Mouse (Mus musculus): ENCODE data around the gene Aqp9. TPM values are rescaled to one million over a fixed set of nuclear protein-coding genes. Genes with fewer than 3 reads are reported as not detected.
"Not testable (repeated sequence)": the region's sequence is repeated elsewhere in the genome, so short reads cannot be mapped to it uniquely, and the experiment has no call there.

Aqp9 gene
- polyA plus RNA-seq, 1 experiment from 2014 or later, result 13.6 TPM

DNA sequence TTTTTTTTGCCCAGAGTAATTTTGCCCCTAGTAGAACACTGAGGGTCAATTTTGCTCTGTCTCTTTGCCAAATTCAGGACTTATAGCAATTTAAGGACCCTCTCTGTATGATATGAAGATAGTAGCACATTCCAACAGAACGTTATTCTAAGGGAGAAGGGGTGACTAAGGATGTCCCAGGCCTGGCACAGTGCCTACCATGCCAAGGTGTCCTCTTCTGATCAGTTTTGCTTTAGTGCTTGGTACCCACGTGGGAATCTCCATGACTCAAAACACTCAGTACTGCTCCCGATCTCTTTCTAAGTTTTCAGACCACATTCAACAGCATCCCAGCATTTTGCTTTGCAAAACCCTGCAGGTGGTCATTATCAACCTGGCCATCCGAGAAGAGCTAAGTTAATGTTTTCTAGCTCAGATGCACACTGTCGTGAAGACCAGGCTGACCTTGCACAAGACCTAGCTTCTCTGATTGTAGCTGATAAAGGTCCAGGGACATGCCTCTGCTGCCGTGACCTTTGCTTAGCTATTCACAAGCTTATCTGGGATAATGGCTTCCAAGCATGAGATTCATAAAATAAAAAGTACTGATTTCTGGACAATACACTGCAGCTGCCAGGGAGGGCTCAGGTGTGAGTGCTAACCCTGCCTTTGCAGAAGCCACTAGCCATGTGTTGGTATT is 31.1 kb downstream of the Aqp9 start:
- Histone ChIP-seq H3K4me1 (replicated peaks; ENCODE audit: control insufficient read depth, insufficient read depth, low read length) (no peaks in the 10 kb centered on the region; the same call in 1 of the 2 replicates), H3K27me3 (replicated peaks; ENCODE audit: control insufficient read depth, insufficient read depth, low read length) (no peaks in the 10 kb centered on the region), H3K4me3 (ENCODE audit: low read depth, low read length) (no peak overlapping the region), H3K9me3 (ENCODE audit: control insufficient read depth, low read length) (no peaks in the 10 kb centered on the region), H3K4me2 (no peak overlapping the region), H3K36me3 (ENCODE audit: control insufficient read depth, insufficient read depth, low read length) (no peaks in the 10 kb centered on the region), H3K27ac (ENCODE audit: low read depth, low read length) (no peak overlapping the region), H3K9ac (ENCODE audit: low read depth, low read length) (no peak overlapping the region)
- ATAC-seq (replicated peaks; ENCODE audit: low FRiP score), result no peak
- 64% methylated on average over 6 of the region's 6 CpGs for WGBS
- DNase-seq (ENCODE audit: low spot score), result no peak

DNA sequence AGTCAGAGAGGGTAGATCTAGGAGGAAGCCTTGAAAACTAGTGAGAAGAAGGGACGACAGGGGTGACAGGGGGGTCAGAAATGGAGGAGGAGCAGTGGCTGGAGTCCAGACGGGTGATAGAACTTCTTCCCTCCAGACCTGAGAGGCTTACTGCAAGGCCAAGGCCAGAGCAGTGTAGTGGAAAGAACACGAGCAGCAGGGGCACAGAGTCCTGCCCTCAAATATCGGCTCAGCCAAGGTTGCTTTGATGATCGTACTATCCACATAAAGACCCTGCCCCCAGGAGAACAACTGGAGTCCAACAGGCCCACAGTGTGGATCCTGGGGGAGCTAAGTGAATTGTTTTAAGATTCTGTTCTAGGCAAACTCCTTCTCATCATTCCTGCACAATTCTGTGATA is 33.4 kb downstream of the Aqp9 start:
- no peak for ATAC-seq (replicated peaks; ENCODE audit: low FRiP score)
- H3K9me3 ChIP-seq (ENCODE audit: control insufficient read depth, low read length), result no peaks in the 10 kb centered on the region
- H3K4me2 ChIP-seq, result no peak overlapping the region
- H3K27ac ChIP-seq (ENCODE audit: low read depth, low read length), result no peak overlapping the region
- no peaks in the 10 kb centered on the region for H3K4me1 ChIP-seq (replicated peaks; ENCODE audit: control insufficient read depth, insufficient read depth, low read length)
- WGBS, result 71% methylated on average over 5 of the region's 5 CpGs
- DNase-seq (ENCODE audit: low spot score), result no peak
- H3K27me3 ChIP-seq (replicated peaks; ENCODE audit: control insufficient read depth, insufficient read depth, low read length), result no peaks in the 10 kb centered on the region
- no peak overlapping the region for H3K4me3 ChIP-seq (ENCODE audit: low read depth, low read length)
- H3K9ac ChIP-seq (ENCODE audit: low read depth, low read length), result no peak overlapping the region
- H3K36me3 ChIP-seq (ENCODE audit: control insufficient read depth, insufficient read depth, low read length), result no peaks in the 10 kb centered on the region

DNA sequence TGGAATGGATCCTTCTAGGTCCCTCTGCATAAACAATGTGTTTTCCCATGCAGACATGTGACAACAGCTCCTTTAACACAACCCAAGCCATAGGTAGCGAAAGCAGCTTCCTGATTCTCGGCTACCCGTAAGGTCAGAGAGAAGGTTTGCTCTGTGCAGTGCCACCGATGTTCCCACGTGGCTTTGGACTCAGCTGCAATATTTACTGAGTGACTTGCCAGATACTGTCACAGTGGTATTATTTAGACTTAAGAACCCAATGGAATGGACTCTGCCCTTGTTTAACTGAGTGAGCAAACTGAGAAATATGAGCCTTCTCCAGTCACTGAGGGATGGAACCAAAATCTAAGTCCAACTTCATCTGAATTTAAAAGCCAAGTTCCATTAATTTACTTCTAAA is 35.3 kb downstream of the Aqp9 start:
- ATAC-seq (replicated peaks; ENCODE audit: low FRiP score) (no peak), DNase-seq (ENCODE audit: low spot score) (no peak)
- Histone ChIP-seq H3K9ac (ENCODE audit: low read depth, low read length) (no peak overlapping the region), H3K27ac (ENCODE audit: low read depth, low read length) (no peak overlapping the region), H3K4me1 (replicated peaks; ENCODE audit: control insufficient read depth, insufficient read depth, low read length) (no peaks in the 10 kb centered on the region), H3K4me3 (ENCODE audit: low read depth, low read length) (no peak overlapping the region), H3K36me3 (ENCODE audit: control insufficient read depth, insufficient read depth, low read length) (no peaks in the 10 kb centered on the region), H3K4me2 (no peak overlapping the region), H3K9me3 (ENCODE audit: control insufficient read depth, low read length) (no peaks in the 10 kb centered on the region), H3K27me3 (replicated peaks; ENCODE audit: control insufficient read depth, insufficient read depth, low read length) (no peaks in the 10 kb centered on the region)
- WGBS, result 82% methylated on average over 5 of the region's 5 CpGs

DNA sequence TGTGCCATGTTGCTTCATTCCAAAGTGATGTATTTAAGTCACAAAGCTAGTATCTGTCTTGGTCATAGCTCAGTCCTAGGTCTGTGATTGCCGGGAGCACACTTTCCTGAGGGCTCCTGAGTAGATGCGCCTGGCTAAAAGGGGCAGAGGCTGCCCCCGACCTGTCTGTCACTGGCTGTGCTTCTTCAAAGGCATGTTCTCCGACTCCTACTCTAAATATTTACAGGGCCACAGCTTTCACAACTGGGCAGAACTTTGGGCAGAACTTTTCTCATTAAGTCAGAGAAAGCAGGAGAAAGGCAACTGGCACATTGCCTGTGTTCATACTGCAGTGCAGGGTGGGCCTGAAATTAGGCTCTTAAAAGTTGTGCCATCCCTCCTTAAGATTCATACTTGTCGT is 36.7 kb downstream of the Aqp9 start:
- 63% methylated on average over 5 of the region's 5 CpGs for WGBS
- H3K9me3 ChIP-seq (ENCODE audit: control insufficient read depth, low read length), result no peaks in the 10 kb centered on the region
- no peaks in the 10 kb centered on the region for H3K36me3 ChIP-seq (ENCODE audit: control insufficient read depth, insufficient read depth, low read length)
- ATAC-seq (replicated peaks; ENCODE audit: low FRiP score) (no peak), DNase-seq (ENCODE audit: low spot score) (no peak)
- 0 out of 2 replicates have a peak overlapping the region, but pooled peaks have one; percentile 3 for H3K27ac ChIP-seq (ENCODE audit: low read depth, low read length)
- no peak overlapping the region for H3K4me3 ChIP-seq (ENCODE audit: low read depth, low read length)
- H3K27me3 ChIP-seq (replicated peaks; ENCODE audit: control insufficient read depth, insufficient read depth, low read length), result no peaks in the 10 kb centered on the region
- no peak overlapping the region for H3K4me2 ChIP-seq
- H3K4me1 ChIP-seq (replicated peaks; ENCODE audit: control insufficient read depth, insufficient read depth, low read length), result no peaks in the 10 kb centered on the region
- H3K9ac ChIP-seq (ENCODE audit: low read depth, low read length), result no peak overlapping the region

DNA sequence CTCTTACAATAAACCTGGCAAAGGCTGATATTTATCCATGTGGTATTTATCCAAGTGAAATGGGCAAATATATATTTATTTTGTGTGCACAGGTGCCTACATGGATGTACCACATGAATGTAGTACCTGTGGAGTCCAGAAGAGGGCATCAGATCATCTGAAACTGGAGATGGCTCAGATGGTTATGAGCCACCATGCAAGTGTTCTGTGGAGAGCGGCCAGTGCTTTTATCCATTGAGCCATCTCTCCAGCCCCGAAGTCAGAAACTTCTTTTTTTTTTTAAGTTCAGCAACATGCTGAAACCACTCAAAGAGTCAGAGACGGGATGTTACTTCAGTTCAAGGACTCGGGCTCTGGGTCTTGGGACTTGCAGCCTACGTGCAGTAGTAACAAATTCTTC is 39.6 kb downstream of the Aqp9 start:
- Histone ChIP-seq H3K36me3 (ENCODE audit: control insufficient read depth, insufficient read depth, low read length) (no peaks in the 10 kb centered on the region), H3K4me1 (replicated peaks; ENCODE audit: control insufficient read depth, insufficient read depth, low read length) (no peaks in the 10 kb centered on the region), H3K4me3 (ENCODE audit: low read depth, low read length) (no peak overlapping the region), H3K27me3 (replicated peaks; ENCODE audit: control insufficient read depth, insufficient read depth, low read length) (no peaks in the 10 kb centered on the region), H3K4me2 (no peak overlapping the region), H3K27ac (ENCODE audit: low read depth, low read length) (no peak overlapping the region), H3K9me3 (ENCODE audit: control insufficient read depth, low read length) (no peaks in the 10 kb centered on the region), H3K9ac (ENCODE audit: low read depth, low read length) (no peak overlapping the region)
- DNase-seq (ENCODE audit: low spot score), result no peak
- ATAC-seq (replicated peaks; ENCODE audit: low FRiP score), result no peak; the same call in 1 of the 2 replicates
- 43% methylated on average over 5 of the region's 5 CpGs for WGBS

DNA sequence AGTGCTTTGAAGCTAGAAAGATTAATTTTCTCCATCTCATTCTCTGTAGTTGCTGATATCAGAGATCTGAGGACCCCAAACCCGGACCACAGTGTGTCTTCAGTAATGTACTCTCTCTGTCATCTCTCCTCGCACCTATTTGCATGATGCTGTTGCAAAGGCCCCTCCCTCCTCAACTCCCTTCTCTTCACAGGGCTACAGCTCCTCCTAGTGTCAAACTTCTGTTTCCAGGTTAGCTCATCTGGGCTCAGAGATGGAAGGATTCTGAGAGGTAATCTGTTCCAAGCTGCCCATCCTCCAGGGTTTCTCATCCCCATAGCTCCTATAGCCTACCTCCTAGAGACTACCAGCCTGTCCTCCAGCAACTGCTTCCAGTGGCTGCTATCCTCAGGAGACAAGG is 42.3 kb downstream of the Aqp9 start:
- H3K9ac ChIP-seq (ENCODE audit: low read depth, low read length), result no peak overlapping the region
- DNase-seq (ENCODE audit: low spot score) (no peak), ATAC-seq (replicated peaks; ENCODE audit: low FRiP score) (no peak)
- H3K4me1 ChIP-seq (replicated peaks; ENCODE audit: control insufficient read depth, insufficient read depth, low read length), result no peaks in the 10 kb centered on the region
- H3K9me3 ChIP-seq (ENCODE audit: control insufficient read depth, low read length), result no peaks in the 10 kb centered on the region
- H3K4me2 ChIP-seq, result no peak overlapping the region
- H3K27ac ChIP-seq (ENCODE audit: low read depth, low read length), result no peak overlapping the region
- H3K27me3 ChIP-seq (replicated peaks; ENCODE audit: control insufficient read depth, insufficient read depth, low read length), result no peaks in the 10 kb centered on the region
- no peak overlapping the region for H3K4me3 ChIP-seq (ENCODE audit: low read depth, low read length)
- H3K36me3 ChIP-seq (ENCODE audit: control insufficient read depth, insufficient read depth, low read length), result no peaks in the 10 kb centered on the region
- 25% methylated on average over 2 of the region's 2 CpGs for WGBS

DNA sequence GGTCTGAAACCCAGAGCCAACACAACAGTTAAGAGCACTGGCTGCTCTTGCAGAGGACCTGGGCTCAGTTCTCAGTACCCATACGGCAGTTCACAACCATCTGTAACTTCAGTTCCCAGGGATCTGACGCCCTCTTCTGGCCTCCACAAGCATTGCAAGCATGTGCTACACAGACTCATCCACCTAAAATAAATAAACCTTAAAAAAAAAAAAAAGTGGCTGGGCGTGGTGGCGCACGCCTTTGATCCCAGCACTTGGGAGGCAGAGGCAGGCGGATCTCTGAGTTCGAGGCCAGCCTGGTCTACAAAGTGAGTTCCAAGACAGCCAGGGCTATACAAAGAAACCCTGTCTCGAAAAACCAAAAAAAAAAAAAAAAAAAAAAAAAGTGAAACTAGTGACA is 45.4 kb downstream of the Aqp9 start:
- not testable (repeated sequence) for H3K4me2 ChIP-seq; H3K27me3 ChIP-seq (replicated peaks; ENCODE audit: control insufficient read depth, insufficient read depth, low read length); H3K4me1 ChIP-seq (replicated peaks; ENCODE audit: control insufficient read depth, insufficient read depth, low read length); H3K9ac ChIP-seq (ENCODE audit: low read depth, low read length); H3K9me3 ChIP-seq (ENCODE audit: control insufficient read depth, low read length); H3K36me3 ChIP-seq (ENCODE audit: control insufficient read depth, insufficient read depth, low read length); H3K27ac ChIP-seq (ENCODE audit: low read depth, low read length); ATAC-seq (replicated peaks; ENCODE audit: low FRiP score); DNase-seq (ENCODE audit: low spot score); H3K4me3 ChIP-seq (ENCODE audit: low read depth, low read length)
- WGBS, result 76% methylated on average over 8 of the region's 8 CpGs

DNA sequence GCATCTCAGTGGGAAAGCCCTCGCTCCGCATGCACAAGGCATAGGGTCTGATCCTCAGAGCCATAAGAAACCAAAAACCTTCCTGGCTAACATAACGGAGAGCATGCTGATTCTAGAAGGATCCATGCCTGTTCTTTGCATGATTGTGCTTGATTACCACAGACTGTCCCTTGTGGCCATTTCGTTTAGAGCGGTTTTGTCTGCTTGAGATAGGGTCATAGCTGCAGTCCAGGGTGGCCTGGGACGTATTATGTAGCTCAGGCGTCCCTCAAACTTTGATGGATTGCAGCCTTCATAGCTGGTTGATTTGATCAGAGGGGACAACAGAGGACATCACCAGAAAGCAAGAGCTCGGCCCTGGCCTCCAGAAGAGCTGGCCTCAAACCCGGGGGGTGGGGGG is 47.6 kb downstream of the Aqp9 start:
- Histone ChIP-seq H3K9ac (ENCODE audit: low read depth, low read length) (no peak overlapping the region), H3K9me3 (ENCODE audit: control insufficient read depth, low read length) (no peaks in the 10 kb centered on the region), H3K4me2 (no peak overlapping the region), H3K27me3 (replicated peaks; ENCODE audit: control insufficient read depth, insufficient read depth, low read length) (no peaks in the 10 kb centered on the region), H3K4me3 (ENCODE audit: low read depth, low read length) (no peak overlapping the region), H3K27ac (ENCODE audit: low read depth, low read length) (no peak overlapping the region), H3K36me3 (ENCODE audit: control insufficient read depth, insufficient read depth, low read length) (no peaks in the 10 kb centered on the region), H3K4me1 (replicated peaks; ENCODE audit: control insufficient read depth, insufficient read depth, low read length) (no peaks in the 10 kb centered on the region)
- no peak for DNase-seq (ENCODE audit: low spot score)
- ATAC-seq (replicated peaks; ENCODE audit: low FRiP score), result no peak
- 80% methylated on average over 9 of the region's 9 CpGs for WGBS

DNA sequence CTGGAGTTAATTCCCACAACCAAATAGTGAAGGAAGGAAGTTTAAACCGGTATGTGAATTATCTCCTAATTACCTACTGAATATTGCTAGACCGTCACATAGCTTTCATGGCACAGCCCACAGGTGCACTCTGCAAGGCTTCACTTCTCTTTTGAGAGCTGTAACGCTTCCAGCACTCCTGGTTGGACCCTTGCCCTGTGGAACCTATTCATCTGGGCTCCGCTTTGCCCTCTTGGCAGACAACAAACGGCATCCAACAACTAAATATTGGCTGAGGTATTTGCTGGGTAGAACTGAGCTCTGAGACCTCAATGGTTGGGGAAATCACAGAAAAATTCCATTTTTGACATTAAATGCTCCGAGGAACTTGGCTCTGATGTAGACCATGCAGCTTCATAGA is 55.3 kb downstream of the Aqp9 start:
- Histone ChIP-seq H3K4me3 (ENCODE audit: low read depth, low read length) (no peak overlapping the region), H3K27ac (ENCODE audit: low read depth, low read length) (no peak overlapping the region), H3K36me3 (ENCODE audit: control insufficient read depth, insufficient read depth, low read length) (no peaks in the 10 kb centered on the region), H3K4me1 (replicated peaks; ENCODE audit: control insufficient read depth, insufficient read depth, low read length) (no peaks in the 10 kb centered on the region), H3K9me3 (ENCODE audit: control insufficient read depth, low read length) (no peaks in the 10 kb centered on the region), H3K9ac (ENCODE audit: low read depth, low read length) (no peak overlapping the region), H3K4me2 (no peak overlapping the region), H3K27me3 (replicated peaks; ENCODE audit: control insufficient read depth, insufficient read depth, low read length) (no peaks in the 10 kb centered on the region)
- 84% methylated on average over 6 of the region's 6 CpGs for WGBS
- ATAC-seq (replicated peaks; ENCODE audit: low FRiP score) (no peak), DNase-seq (ENCODE audit: low spot score) (no peak)

Measured in liver, embryonic 11.5 days (tissue).